Mouse (Mus musculus): Measurements from ENCODE around the gene Opcml. TPM values are rescaled to one million over a fixed set of nuclear protein-coding genes. Genes with fewer than 3 reads are reported as not detected.

Gene Opcml
- polyA plus RNA-seq, 1 experiment from 2014 or later: 73.0 TPM

- ATAC-seq: no peak
- Histone ChIP-seq H3K4me1 (ENCODE audit: control insufficient read depth, insufficient read depth, low read length) (no peaks in the 10 kb centered on the region), H3K4me3 (ENCODE audit: low read depth, low read length) (no peak overlapping the region), H3K9me3 (replicated peaks; ENCODE audit: control insufficient read depth, low read length, poor library complexity, severe bottlenecking) (no peaks in the 10 kb centered on the region), H3K9ac (ENCODE audit: low read depth, low read length) (no peak overlapping the region), H3K4me2 (ENCODE audit: low read length) (no peak overlapping the region), H3K27me3 (ENCODE audit: control insufficient read depth, insufficient read depth, low read depth, low read length) (no peaks in the 10 kb centered on the region), H3K27ac (ENCODE audit: low read length) (no peak overlapping the region), H3K36me3 (ENCODE audit: control insufficient read depth, insufficient read depth, low read length) (no peaks in the 10 kb centered on the region)
- 57% methylated on average over 3 of the region's 3 CpGs for WGBS
Measured at GRCm38 (mm10) chr9:27813207-27813790, 22.7 kb downstream of the Opcml start.

- no peaks in the 10 kb centered on the region for H3K4me1 ChIP-seq (ENCODE audit: control insufficient read depth, insufficient read depth, low read length)
- WGBS: 27% methylated on average over 2 of the region's 2 CpGs
- no peak overlapping the region for H3K4me3 ChIP-seq (ENCODE audit: low read depth, low read length)
- no peaks in the 10 kb centered on the region for H3K27me3 ChIP-seq (ENCODE audit: control insufficient read depth, insufficient read depth, low read depth, low read length)
- no peaks in the 10 kb centered on the region for H3K9me3 ChIP-seq (replicated peaks; ENCODE audit: control insufficient read depth, low read length, poor library complexity, severe bottlenecking)
- no peaks in the 10 kb centered on the region for H3K36me3 ChIP-seq (ENCODE audit: control insufficient read depth, insufficient read depth, low read length)
- H3K9ac ChIP-seq (ENCODE audit: low read depth, low read length): no peak overlapping the region
- no peak overlapping the region for H3K27ac ChIP-seq (ENCODE audit: low read length)
- no peak for ATAC-seq
- no peak overlapping the region for H3K4me2 ChIP-seq (ENCODE audit: low read length)
Measured at GRCm38 (mm10) chr9:27814161-27814560, 23.6 kb downstream of the Opcml start.

GRCm38 (mm10) chr9:27821197-27821596 is 30.6 kb downstream of the Opcml start:
- Histone ChIP-seq H3K9ac (ENCODE audit: low read depth, low read length) (no peak overlapping the region), H3K27me3 (ENCODE audit: control insufficient read depth, insufficient read depth, low read depth, low read length) (no peaks in the 10 kb centered on the region), H3K4me3 (ENCODE audit: low read depth, low read length) (no peak overlapping the region), H3K36me3 (ENCODE audit: control insufficient read depth, insufficient read depth, low read length) (no peaks in the 10 kb centered on the region), H3K27ac (ENCODE audit: low read length) (no peak overlapping the region), H3K4me1 (ENCODE audit: control insufficient read depth, insufficient read depth, low read length) (no peaks in the 10 kb centered on the region), H3K9me3 (replicated peaks; ENCODE audit: control insufficient read depth, low read length, poor library complexity, severe bottlenecking) (no peaks in the 10 kb centered on the region), H3K4me2 (ENCODE audit: low read length) (no peak overlapping the region)
- 71% methylated on average over 1 of the region's 1 CpGs for WGBS
- ATAC-seq: no peak

GRCm38 (mm10) chr9:27822681-27823080 is 32.1 kb downstream of the Opcml start:
- H3K4me3 ChIP-seq (ENCODE audit: low read depth, low read length): no peak overlapping the region
- no peaks in the 10 kb centered on the region for H3K36me3 ChIP-seq (ENCODE audit: control insufficient read depth, insufficient read depth, low read length)
- H3K4me1 ChIP-seq (ENCODE audit: control insufficient read depth, insufficient read depth, low read length): no peaks in the 10 kb centered on the region
- ATAC-seq: no peak
- H3K4me2 ChIP-seq (ENCODE audit: low read length): no peak overlapping the region
- 89% methylated on average over 6 of the region's 6 CpGs for WGBS
- no peak overlapping the region for H3K9ac ChIP-seq (ENCODE audit: low read depth, low read length)
- H3K9me3 ChIP-seq (replicated peaks; ENCODE audit: control insufficient read depth, low read length, poor library complexity, severe bottlenecking): no peaks in the 10 kb centered on the region
- no peak overlapping the region for H3K27ac ChIP-seq (ENCODE audit: low read length)
- no peaks in the 10 kb centered on the region for H3K27me3 ChIP-seq (ENCODE audit: control insufficient read depth, insufficient read depth, low read depth, low read length)

GRCm38 (mm10) chr9:27824424-27824823 is 33.8 kb downstream of the Opcml start:
- Histone ChIP-seq H3K27me3 (ENCODE audit: control insufficient read depth, insufficient read depth, low read depth, low read length) (no peaks in the 10 kb centered on the region), H3K4me3 (ENCODE audit: low read depth, low read length) (no peak overlapping the region), H3K36me3 (ENCODE audit: control insufficient read depth, insufficient read depth, low read length) (no peaks in the 10 kb centered on the region), H3K4me2 (ENCODE audit: low read length) (no peak overlapping the region), H3K9me3 (replicated peaks; ENCODE audit: control insufficient read depth, low read length, poor library complexity, severe bottlenecking) (no peaks in the 10 kb centered on the region), H3K4me1 (ENCODE audit: control insufficient read depth, insufficient read depth, low read length) (no peaks in the 10 kb centered on the region), H3K9ac (ENCODE audit: low read depth, low read length) (no peak overlapping the region), H3K27ac (ENCODE audit: low read length) (no peak overlapping the region)
- WGBS: 84% methylated on average over 7 of the region's 7 CpGs
- ATAC-seq: no peak

GRCm38 (mm10) chr9:27830519-27830918 is 39.9 kb downstream of the Opcml start:
- Histone ChIP-seq H3K36me3 (ENCODE audit: control insufficient read depth, insufficient read depth, low read length) (no peaks in the 10 kb centered on the region), H3K27me3 (ENCODE audit: control insufficient read depth, insufficient read depth, low read depth, low read length) (no peaks in the 10 kb centered on the region), H3K4me3 (ENCODE audit: low read depth, low read length) (no peak overlapping the region), H3K27ac (ENCODE audit: low read length) (no peak overlapping the region), H3K4me1 (ENCODE audit: control insufficient read depth, insufficient read depth, low read length) (0 out of 2 replicates have a peak, but pooled peaks cover 3% of the 10 kb centered on the region), H3K9me3 (replicated peaks; ENCODE audit: control insufficient read depth, low read length, poor library complexity, severe bottlenecking) (no peaks in the 10 kb centered on the region), H3K4me2 (ENCODE audit: low read length) (no peak overlapping the region), H3K9ac (ENCODE audit: low read depth, low read length) (no peak overlapping the region)
- no peak for ATAC-seq
- 43% methylated on average over 5 of the region's 5 CpGs for WGBS

- H3K36me3 ChIP-seq (ENCODE audit: control insufficient read depth, insufficient read depth, low read length): no peaks in the 10 kb centered on the region
- no peaks in the 10 kb centered on the region for H3K4me1 ChIP-seq (ENCODE audit: control insufficient read depth, insufficient read depth, low read length)
- H3K9ac ChIP-seq (ENCODE audit: low read depth, low read length): no peak overlapping the region
- no peak overlapping the region for H3K4me3 ChIP-seq (ENCODE audit: low read depth, low read length)
- no peak overlapping the region for H3K4me2 ChIP-seq (ENCODE audit: low read length)
- WGBS: 73% methylated on average over 5 of the region's 5 CpGs
- no peaks in the 10 kb centered on the region for H3K27me3 ChIP-seq (ENCODE audit: control insufficient read depth, insufficient read depth, low read depth, low read length)
- no peak for ATAC-seq
- no peaks in the 10 kb centered on the region for H3K9me3 ChIP-seq (replicated peaks; ENCODE audit: control insufficient read depth, low read length, poor library complexity, severe bottlenecking)
- no peak overlapping the region for H3K27ac ChIP-seq (ENCODE audit: low read length)
Measured at GRCm38 (mm10) chr9:27842806-27843205, 52.2 kb downstream of the Opcml start.

GRCm38 (mm10) chr9:27871624-27872023 is 81.0 kb downstream of the Opcml start:
- Histone ChIP-seq H3K4me1 (ENCODE audit: control insufficient read depth, insufficient read depth, low read length) (no peaks in the 10 kb centered on the region), H3K9me3 (replicated peaks; ENCODE audit: control insufficient read depth, low read length, poor library complexity, severe bottlenecking) (no peaks in the 10 kb centered on the region), H3K27ac (ENCODE audit: low read length) (no peak overlapping the region), H3K27me3 (ENCODE audit: control insufficient read depth, insufficient read depth, low read depth, low read length) (no peaks in the 10 kb centered on the region), H3K36me3 (ENCODE audit: control insufficient read depth, insufficient read depth, low read length) (no peaks in the 10 kb centered on the region), H3K4me3 (ENCODE audit: low read depth, low read length) (no peak overlapping the region), H3K4me2 (ENCODE audit: low read length) (no peak overlapping the region), H3K9ac (ENCODE audit: low read depth, low read length) (no peak overlapping the region)
- no peak for ATAC-seq
- WGBS: 66% methylated on average over 3 of the region's 3 CpGs

- no peaks in the 10 kb centered on the region for H3K9me3 ChIP-seq (replicated peaks; ENCODE audit: control insufficient read depth, low read length, poor library complexity, severe bottlenecking)
- H3K4me3 ChIP-seq (ENCODE audit: low read depth, low read length): no peak overlapping the region
- no peak overlapping the region for H3K9ac ChIP-seq (ENCODE audit: low read depth, low read length)
- WGBS: 29% methylated on average over 5 of the region's 5 CpGs
- no peaks in the 10 kb centered on the region for H3K36me3 ChIP-seq (ENCODE audit: control insufficient read depth, insufficient read depth, low read length)
- H3K27me3 ChIP-seq (ENCODE audit: control insufficient read depth, insufficient read depth, low read depth, low read length): no peaks in the 10 kb centered on the region
- no peak for ATAC-seq
- H3K27ac ChIP-seq (ENCODE audit: low read length): peak overlapping the region; percentile 34; the same call in 1 of the 2 replicates
- H3K4me1 ChIP-seq (ENCODE audit: control insufficient read depth, insufficient read depth, low read length): 0 out of 2 replicates have a peak, but pooled peaks cover 4% of the 10 kb centered on the region
- H3K4me2 ChIP-seq (ENCODE audit: low read length): no peak overlapping the region
Measured at GRCm38 (mm10) chr9:27889636-27890035, 99.1 kb downstream of the Opcml start.
